Mouse (Mus musculus) small intestine, adult 2 months (tissue): Measurements from ENCODE around the gene 4930404N11Rik.

Source experiments
- CTCF ChIP-seq: fragments of 200-500 bp; IDR thresholded peaks from 2 replicates; pipeline ENCODE4 v1.5.1; 2012; ENCODE audit warnings: low read depth, mild to moderate bottlenecking, control low read depth, inconsistent platforms, low read length, moderate library complexity, mixed read lengths; ENCODE audit not compliant: insufficient replicate concordance, insufficient read length; ENCODE audit errors: extremely low read depth
- POLR2A ChIP-seq: fragments of 200-500 bp; IDR thresholded peaks from 2 replicates; pipeline ENCODE4 v1.6.1; 2012; ENCODE audit warnings: low read depth, mild to moderate bottlenecking, control low read depth, inconsistent platforms, low read length, moderate library complexity

DNA sequence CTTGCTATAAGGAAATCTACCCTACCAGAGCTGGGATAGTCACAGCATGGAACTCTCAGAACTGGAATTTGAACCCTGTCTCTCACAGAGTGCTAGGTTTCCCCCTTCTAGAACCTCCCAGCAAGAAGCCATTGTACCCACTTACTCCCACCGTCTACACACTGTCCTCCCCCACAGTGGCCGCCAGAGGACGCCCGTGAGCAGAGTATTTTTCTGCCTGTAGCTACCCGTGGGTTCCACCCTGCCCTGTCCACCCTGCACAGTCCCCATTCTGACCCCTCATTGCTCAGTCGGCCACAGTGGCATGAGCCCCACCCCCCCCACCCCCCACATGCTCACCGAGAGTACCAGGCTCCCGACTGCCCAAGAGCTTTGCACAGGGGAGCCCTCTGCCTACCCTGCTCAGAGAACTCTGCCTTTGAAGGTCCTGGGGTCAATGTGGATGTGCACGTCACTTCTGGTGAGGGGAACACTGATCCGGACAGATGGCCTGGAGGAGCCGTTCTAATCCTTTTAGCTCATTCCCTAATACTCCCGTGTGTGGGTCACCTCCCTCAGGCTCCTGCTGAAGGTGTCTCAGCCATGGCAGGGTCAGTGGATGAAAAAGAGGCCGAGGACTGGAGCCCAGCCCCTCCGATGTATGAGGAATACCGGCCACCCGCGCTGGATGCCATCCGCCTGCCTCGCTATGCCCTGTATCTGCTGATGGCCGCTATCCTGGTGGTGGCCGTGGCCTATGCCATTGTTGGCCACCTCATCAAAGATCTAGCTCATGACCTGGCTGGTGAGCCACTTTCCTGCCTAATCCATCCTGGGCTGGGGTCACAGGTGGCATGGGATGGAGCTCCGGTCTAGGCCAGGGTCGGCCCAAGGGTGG, 24.4 kb upstream of the 4930404N11Rik start:
- TF ChIP-seq CTCF (peak; percentile 98), POLR2A (no peak)
